Mouse (Mus musculus) brain, embryonic 18.5 days (tissue): ENCODE data around the gene Adarb2.

Experiments used
- DNase-seq: peaks from one replicate; pipeline ENCODE4 v3.0.0-alpha.2; 2012; ENCODE audit warnings: low read depth, low spot score

The Adarb2 gene

DNA sequence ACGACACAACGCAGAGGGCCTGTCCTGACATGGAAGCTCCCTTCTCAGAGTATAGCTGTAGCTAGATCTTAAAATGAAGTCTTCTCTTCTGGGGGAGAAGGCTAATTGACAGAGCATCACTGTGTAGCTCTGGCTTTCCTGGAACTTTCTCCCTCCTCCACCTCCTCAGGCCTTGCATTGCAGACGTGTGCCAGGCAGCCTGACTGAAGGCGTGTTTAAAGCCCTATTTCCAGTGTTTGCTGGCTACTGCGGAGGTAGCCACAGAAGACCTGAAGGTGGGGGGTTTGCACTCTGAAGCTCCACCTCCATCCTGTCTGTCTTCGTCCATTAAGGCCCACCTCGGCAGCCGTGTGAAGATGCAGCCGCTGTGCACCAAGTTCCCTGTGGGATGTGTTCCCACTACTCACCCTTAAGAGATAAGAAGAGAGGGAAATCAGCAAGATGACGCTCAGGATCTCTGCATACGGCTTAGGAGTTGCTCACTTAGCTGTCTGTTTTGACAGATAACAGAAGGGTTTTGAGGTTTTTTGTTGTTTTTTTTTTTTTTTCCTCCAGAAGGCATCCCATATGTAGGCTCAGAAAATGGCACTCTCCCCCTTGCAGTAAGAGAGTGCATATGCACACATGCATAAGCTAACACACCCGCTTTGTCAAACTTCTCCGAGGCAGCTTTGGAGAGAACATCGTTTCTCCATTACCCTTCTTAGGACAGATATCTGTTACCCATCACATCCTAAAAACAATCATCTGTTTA lies 581.8 kb downstream of the Adarb2 start:
- peak; percentile 43 for DNase-seq

DNA sequence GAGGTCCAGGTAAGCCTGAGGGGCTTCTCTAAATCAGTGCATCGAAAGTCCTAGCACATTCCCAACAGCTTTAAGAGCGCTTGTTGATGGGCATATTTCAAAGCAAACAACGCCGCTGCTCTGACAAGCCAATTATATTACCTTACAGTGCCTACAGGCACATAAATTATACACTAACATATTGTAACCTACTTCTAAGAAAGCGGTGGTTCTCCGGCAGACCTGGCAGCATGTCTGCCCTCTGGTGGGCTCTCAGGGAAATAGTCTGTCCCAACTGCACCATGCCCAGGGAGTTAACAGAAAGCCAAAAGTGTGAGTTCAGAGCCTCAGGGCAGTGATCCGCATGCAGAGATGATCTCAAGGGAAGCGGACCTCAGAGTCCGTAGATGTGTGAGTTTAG lies 582.5 kb downstream of the Adarb2 start:
- DNase-seq: peak; percentile 30

DNA sequence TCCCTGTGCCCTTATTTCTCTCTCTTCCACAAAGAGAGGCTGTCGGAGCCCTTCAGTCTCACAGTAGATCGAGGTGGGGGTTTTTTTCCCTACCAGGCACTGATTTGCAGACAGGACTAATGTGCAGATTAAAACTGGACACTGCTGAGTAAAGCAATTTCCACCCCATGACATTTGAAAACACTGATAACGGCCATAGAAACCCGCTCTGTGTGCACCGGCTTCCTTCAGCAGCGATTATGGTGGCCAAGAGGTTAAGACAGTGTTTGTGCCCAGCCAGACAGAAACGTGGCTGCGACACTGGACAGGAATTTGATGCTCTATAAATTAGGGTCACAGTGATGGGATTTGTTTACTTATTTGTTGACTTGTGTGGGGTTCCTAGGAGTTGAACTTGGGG lies 590.6 kb downstream of the Adarb2 start:
- DNase-seq: no peak

DNA sequence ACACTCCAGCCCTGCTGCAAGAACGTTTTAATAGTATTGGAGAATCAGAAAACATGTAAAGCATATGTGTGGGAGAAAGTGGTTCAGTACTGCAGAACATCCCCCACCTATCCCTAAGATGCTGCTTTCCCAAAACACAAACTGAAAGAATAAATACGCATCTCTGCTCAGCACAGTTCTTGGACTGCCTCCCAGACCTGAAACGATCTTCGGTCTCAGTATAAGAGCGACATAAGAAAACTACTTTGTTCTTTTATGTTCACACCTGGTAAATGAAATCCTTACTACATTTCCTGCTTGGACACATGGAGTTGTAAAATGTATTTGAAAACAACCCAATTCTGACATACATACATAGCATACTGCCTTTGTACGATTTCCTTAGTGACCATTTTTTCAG lies 597.9 kb downstream of the Adarb2 start:
- DNase-seq: no peak

DNA sequence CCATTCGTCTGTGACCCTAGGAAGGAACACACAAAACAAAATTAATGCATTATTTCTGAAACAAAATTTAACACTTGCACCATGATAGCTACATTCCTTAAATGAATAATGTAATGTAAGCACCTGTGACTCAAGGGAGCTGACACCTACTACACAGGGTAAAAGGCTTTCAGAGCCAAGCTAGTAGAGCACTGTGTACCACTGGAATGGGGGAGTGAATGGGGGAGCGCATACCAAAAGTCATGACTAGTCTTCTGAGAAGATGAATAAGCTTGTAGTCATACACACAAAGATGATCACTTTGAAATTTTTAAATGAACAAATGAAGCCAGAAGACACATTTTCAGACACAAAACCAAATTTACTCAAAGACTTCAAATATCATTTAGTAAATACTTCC lies 603.3 kb downstream of the Adarb2 start:
- no peak for DNase-seq
